Mouse (Mus musculus) bone marrow macrophage, adult 2 months (primary cell): ENCODE results near the gene Hdac7.

ENCODE experiments used
- CTCF ChIP-seq: IDR thresholded peaks from 2 replicates; pipeline ENCODE4 v1.5.1; 2012; ENCODE audit warnings: low read depth, mild to moderate bottlenecking, low read length, moderate library complexity
- POLR2A ChIP-seq: IDR thresholded peaks from 2 replicates; pipeline ENCODE4 v1.6.1; 2012; ENCODE audit warnings: mild to moderate bottlenecking, low read depth, low read length, borderline replicate concordance

DNA sequence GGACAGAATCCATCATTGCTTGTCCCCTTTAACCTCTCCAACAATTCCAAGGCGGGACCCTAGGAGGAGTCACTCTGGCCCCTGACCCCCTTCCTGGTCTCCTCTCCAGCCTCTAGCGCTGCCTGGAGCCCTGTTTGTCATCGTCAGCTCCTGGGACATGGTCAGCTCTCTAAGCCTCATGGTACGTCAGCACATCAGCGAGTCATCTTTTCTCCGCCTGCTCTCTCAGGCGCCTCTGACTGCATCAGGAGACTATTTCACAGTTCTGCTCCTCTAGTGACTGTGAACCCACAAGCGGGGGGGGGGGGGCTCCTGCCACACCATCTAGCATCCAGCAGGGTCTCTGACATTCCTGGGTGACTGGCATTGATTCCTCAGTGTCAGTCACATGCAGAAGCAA lies 88.9 kb downstream of the Hdac7 start:
- TF ChIP-seq CTCF = no peak
- TF ChIP-seq POLR2A = no peak
